Mouse (Mus musculus) liver, embryonic 11.5 days (tissue): ENCODE measurements around the gene Fbxl18. TPM values are rescaled to one million over a fixed set of nuclear protein-coding genes. Genes with fewer than 3 reads are reported as not detected.

Experiments
- ATAC-seq: fragments of 200-750 bp; cut with Nextera tagmentation; replicated peaks from 2 replicates; pipeline ENCODE4 v1.8.0; 2017; ENCODE audit warnings: moderate number of reproducible peaks, mild to moderate bottlenecking, moderate TSS enrichment, moderate library complexity; ENCODE audit not compliant: low FRiP score
- DNase-seq: peaks from one replicate; pipeline ENCODE4 v3.0.0-alpha.2; 2017; ENCODE audit warnings: low spot score
- H3K27ac ChIP-seq: fragments of 300-500 bp; sonication (generic); 2 replicates; pipeline ENCODE4 v1.5.1; 2014; ENCODE audit warnings: mild to moderate bottlenecking, low read depth, low read length, control low read depth
- H3K27me3 ChIP-seq: fragments of 300-500 bp; sonication (generic); replicated peaks from 2 replicates; pipeline ENCODE4 v1.6.1; 2014; ENCODE audit warnings: low read length, mixed read lengths; ENCODE audit not compliant: control insufficient read depth, insufficient read depth
- H3K36me3 ChIP-seq: fragments of 300-500 bp; sonication (generic); 2 replicates; pipeline ENCODE4 v1.6.1; 2014; ENCODE audit warnings: mild to moderate bottlenecking, low read length, moderate library complexity, mixed read lengths; ENCODE audit not compliant: control insufficient read depth, insufficient read depth
- H3K4me1 ChIP-seq: fragments of 300-500 bp; sonication (generic); replicated peaks from 2 replicates; pipeline ENCODE4 v1.6.1; 2014; ENCODE audit warnings: low read length, mixed read lengths; ENCODE audit not compliant: control insufficient read depth, insufficient read depth
- H3K4me2 ChIP-seq: fragments of 300-500 bp; sonication (generic); 2 replicates; pipeline ENCODE4 v1.6.1; 2014; ENCODE audit warnings: mild to moderate bottlenecking, control low read depth, moderate library complexity
- H3K4me3 ChIP-seq: fragments of 300-500 bp; sonication (generic); 2 replicates; pipeline ENCODE4 v1.5.1; 2014; ENCODE audit warnings: low read depth, low read length, control low read depth
- H3K9ac ChIP-seq: fragments of 300-500 bp; sonication (generic); 2 replicates; pipeline ENCODE4 v1.6.1; 2014; ENCODE audit warnings: low read depth, low read length, control low read depth
- H3K9me3 ChIP-seq: fragments of 300-500 bp; sonication (generic); 2 replicates; pipeline ENCODE4 v1.6.1; 2016; ENCODE audit warnings: low read length, inconsistent platforms, mixed read lengths; ENCODE audit not compliant: control insufficient read depth
- WGBS: fragments of 180-500 bp; shearing (Covaris S2); extraction: QIAGEN DNeasy Blood & Tissue Kit; methylation state at CpG from one replicate; pipeline ENCODE4 v1.1.7; 2014; 5-methylcytosine and 5-hydroxymethylcytosine counted together
- polyA plus RNA-seq: library from polyadenylated mRNA; unstranded; fragments of >200 nt; fragmentation: Nextera tagmentation; extraction: Ambion mirVana; gene quantifications from 2 replicates; pipeline ENCODE4 v1.2.1, GENCODE M21; 2014

Fbxl18 gene
- polyA plus RNA-seq, 1 experiment from 2014 or later = 6.7 TPM

DNA sequence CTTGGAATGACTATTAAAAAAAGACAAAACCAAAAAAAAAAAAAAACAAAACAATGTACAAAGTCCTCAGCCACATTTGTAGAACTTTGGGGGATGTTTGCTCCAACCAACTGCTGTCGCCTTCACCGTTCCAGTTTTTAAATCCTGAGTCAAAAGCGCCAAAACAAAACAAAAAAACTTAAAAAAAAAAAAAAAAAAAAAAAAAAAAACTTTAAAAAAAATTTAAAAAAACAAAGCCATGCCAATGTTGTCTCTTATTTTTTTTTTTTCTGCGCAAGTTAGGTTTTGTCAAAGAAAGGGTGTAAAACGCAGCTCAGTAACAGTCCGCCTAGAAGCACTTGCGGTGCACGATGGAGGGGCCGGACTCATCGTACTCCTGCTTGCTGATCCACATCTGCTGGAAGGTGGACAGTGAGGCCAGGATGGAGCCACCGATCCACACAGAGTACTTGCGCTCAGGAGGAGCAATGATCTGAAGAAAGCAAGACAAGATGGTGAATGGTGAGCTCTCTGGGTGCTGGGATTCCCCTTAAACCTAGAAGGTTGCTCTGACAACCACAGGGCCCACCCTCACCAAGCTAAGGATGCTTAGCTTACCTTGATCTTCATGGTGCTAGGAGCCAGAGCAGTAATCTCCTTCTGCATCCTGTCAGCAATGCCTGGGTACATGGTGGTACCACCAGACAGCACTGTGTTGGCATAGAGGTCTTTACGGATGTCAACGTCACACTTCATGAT, 8.4 kb upstream of the Fbxl18 start:
- peak overlapping the region; percentile 100 for H3K27ac ChIP-seq
- no peaks in the 10 kb centered on the region for H3K9me3 ChIP-seq
- H3K4me1 ChIP-seq = peaks cover 30% of the 10 kb centered on the region
- peak overlapping the region; percentile 87 for H3K4me2 ChIP-seq
- H3K9ac ChIP-seq = 0 out of 2 replicates have a peak overlapping the region, but pooled peaks have one; percentile 100
- ATAC-seq = no peak
- peaks cover 44% of the 10 kb centered on the region for H3K36me3 ChIP-seq
- 88% methylated on average over 14 of the region's 14 CpGs for WGBS
- no peak for DNase-seq
- H3K27me3 ChIP-seq = no peaks in the 10 kb centered on the region
- H3K4me3 ChIP-seq = peak overlapping the region; percentile 100

DNA sequence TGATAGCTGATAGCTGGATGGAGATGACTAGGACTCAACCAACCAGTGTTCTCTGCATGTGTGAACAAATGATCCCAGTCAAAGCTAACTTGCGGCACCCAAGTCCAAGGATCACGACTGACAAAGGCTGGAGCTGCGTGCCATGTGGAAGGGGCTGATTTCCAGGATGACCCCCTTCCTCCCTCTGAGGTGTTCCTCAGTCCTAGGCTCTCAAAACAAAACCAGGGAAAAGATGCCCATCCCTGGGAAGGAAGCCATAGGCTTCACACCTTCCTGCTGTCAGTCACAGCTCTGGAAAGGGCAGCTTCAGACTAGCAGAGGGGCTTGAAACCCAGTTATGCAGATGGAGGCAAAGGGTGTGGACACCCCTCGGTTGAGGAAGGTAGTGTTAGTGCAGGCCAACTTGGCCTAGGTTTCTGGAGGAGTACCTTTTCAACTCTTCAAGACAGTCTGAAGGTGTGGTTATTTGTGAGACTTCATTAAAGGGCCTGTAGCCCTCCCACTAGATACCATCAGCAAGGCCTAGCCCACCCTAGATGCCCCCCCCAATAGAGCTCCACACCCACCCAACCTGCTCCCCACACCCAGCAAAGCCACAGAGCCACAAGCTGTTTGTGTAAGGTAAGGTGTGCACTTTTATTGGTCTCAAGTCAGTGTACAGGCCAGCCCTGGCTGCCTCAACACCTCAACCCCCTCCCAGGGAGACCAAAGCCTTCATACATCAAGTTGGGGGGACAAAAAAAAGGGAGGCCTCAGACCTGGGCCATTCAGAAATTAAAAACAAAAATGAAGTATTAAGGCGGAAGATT, 7.5 kb upstream of the Fbxl18 start:
- DNase-seq (peak; percentile 40), ATAC-seq (no peak)
- Histone ChIP-seq H3K36me3 (peaks cover 44% of the 10 kb centered on the region), H3K4me3 (no peak overlapping the region), H3K9ac (0 out of 2 replicates have a peak overlapping the region, but pooled peaks have one; percentile 5), H3K9me3 (no peaks in the 10 kb centered on the region), H3K27ac (peak overlapping the region; percentile 21), H3K27me3 (no peaks in the 10 kb centered on the region), H3K4me1 (peaks cover 20% of the 10 kb centered on the region), H3K4me2 (no peak overlapping the region)
- WGBS = 53% methylated on average over 5 of the region's 5 CpGs

DNA sequence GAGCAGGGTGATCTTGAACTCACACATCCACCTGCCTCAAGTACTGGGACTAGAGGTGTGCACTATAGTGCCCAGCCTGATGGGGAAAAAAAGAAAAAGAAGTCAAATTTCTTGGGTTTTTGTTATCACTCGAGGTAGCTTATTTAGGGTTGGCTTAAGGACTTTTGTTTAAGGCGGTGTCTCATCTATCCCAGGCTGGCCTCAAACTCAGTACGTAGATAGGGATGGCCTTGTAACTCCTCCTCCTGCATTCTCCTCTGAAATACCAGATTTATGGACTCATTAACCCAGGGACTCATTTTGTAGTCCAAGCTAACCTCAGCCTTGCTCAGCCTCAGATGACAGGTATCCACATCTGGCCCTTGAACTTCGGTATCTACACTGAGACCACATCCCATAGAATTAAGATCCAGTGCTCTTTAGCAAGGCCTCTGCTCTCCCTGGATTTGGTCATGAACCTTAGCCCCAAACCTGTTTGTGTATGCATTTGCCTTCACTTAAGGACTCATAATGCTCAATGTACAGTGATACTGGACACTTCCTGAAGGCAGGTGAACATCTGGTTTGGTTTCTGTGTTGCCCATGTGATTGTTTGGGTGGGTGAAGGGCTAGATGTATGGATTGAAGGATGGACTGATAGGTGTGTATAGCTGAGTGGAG, 6.8 kb upstream of the Fbxl18 start:
- H3K4me3 ChIP-seq = no peak overlapping the region
- H3K27ac ChIP-seq = peak overlapping the region; percentile 21
- peaks cover 44% of the 10 kb centered on the region for H3K36me3 ChIP-seq
- no peaks in the 10 kb centered on the region for H3K9me3 ChIP-seq
- DNase-seq (no peak), ATAC-seq (no peak)
- H3K4me2 ChIP-seq = no peak overlapping the region
- H3K4me1 ChIP-seq = peaks cover 13% of the 10 kb centered on the region
- WGBS = 51% methylated on average over 4 of the region's 4 CpGs
- H3K9ac ChIP-seq = no peak overlapping the region
- no peaks in the 10 kb centered on the region for H3K27me3 ChIP-seq

- H3K9ac ChIP-seq = no peak overlapping the region
- 88% methylated on average over 7 of the region's 7 CpGs for WGBS
- H3K4me2 ChIP-seq = no peak overlapping the region
- H3K4me3 ChIP-seq = no peak overlapping the region
- 0 out of 2 replicates have a peak overlapping the region, but pooled peaks have one; percentile 0 for H3K27ac ChIP-seq
- H3K9me3 ChIP-seq = no peaks in the 10 kb centered on the region
- DNase-seq (peak; percentile 49), ATAC-seq (no peak)
- H3K4me1 ChIP-seq = peaks cover 12% of the 10 kb centered on the region
- H3K27me3 ChIP-seq = no peaks in the 10 kb centered on the region
- peaks cover 44% of the 10 kb centered on the region for H3K36me3 ChIP-seq
Measured at GRCm38 (mm10) chr5:142901355-142901802, 6.2 kb upstream of the Fbxl18 start.

GRCm38 (mm10) chr5:142900651-142901050, 5.4 kb upstream of the Fbxl18 start:
- no peak overlapping the region for H3K4me2 ChIP-seq
- H3K27me3 ChIP-seq = no peaks in the 10 kb centered on the region
- H3K9ac ChIP-seq = no peak overlapping the region
- no peak overlapping the region for H3K4me3 ChIP-seq
- H3K27ac ChIP-seq = 0 out of 2 replicates have a peak overlapping the region, but pooled peaks have one; percentile 0
- 83% methylated on average over 7 of the region's 7 CpGs for WGBS
- DNase-seq (no peak), ATAC-seq (no peak)
- peaks cover 19% of the 10 kb centered on the region for H3K4me1 ChIP-seq
- H3K36me3 ChIP-seq = peaks cover 44% of the 10 kb centered on the region
- H3K9me3 ChIP-seq = no peaks in the 10 kb centered on the region

GRCm38 (mm10) chr5:142899932-142900533, 4.8 kb upstream of the Fbxl18 start:
- 77% methylated on average over 4 of the region's 5 CpGs for WGBS
- no peak overlapping the region for H3K4me3 ChIP-seq
- DNase-seq (no peak), ATAC-seq (no peak)
- peaks cover 39% of the 10 kb centered on the region for H3K36me3 ChIP-seq
- no peaks in the 10 kb centered on the region for H3K27me3 ChIP-seq
- no peak overlapping the region for H3K27ac ChIP-seq
- H3K4me1 ChIP-seq = peaks cover 19% of the 10 kb centered on the region
- H3K9me3 ChIP-seq = no peaks in the 10 kb centered on the region
- no peak overlapping the region for H3K4me2 ChIP-seq
- H3K9ac ChIP-seq = no peak overlapping the region

DNA sequence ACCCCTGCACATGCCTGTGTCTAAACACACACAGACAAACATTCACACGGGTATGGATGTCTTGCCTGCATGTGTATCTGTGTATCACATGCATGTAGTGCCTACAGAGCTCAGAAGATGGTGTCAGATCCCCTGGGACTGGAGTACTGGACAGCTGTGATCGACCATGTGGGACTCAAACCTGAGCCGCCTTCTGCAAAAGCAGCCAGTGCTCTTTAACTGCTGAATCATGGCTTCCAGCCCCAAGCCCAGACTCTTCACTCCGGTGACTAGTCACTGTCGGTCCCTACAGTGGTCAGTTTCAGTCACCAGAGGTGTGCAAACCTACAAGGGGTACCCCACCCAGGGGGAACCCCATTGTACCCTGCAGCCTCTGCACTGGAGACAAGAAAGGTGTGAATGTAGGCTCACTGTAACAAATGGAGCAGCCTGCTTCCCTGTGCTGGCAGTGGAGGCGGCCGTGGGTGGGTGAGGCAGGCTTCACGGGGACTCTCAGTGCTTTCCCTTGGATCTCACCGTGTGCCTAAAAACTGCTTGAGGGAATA, 3.9 kb upstream of the Fbxl18 start:
- H3K4me2 ChIP-seq = no peak overlapping the region
- no peak for DNase-seq
- H3K4me3 ChIP-seq = no peak overlapping the region
- 83% methylated on average over 9 of the region's 9 CpGs for WGBS
- peaks cover 16% of the 10 kb centered on the region for H3K4me1 ChIP-seq
- no peak overlapping the region for H3K27ac ChIP-seq
- peaks cover 30% of the 10 kb centered on the region for H3K36me3 ChIP-seq
- no peaks in the 10 kb centered on the region for H3K27me3 ChIP-seq
- H3K9me3 ChIP-seq = no peaks in the 10 kb centered on the region
- no peak for ATAC-seq
- H3K9ac ChIP-seq = no peak overlapping the region

- H3K4me3 ChIP-seq = no peak overlapping the region
- peaks cover 24% of the 10 kb centered on the region for H3K36me3 ChIP-seq
- ATAC-seq = no peak
- no peak overlapping the region for H3K27ac ChIP-seq
- WGBS = 82% methylated on average over 4 of the region's 4 CpGs
- peaks cover 20% of the 10 kb centered on the region for H3K4me1 ChIP-seq
- no peak overlapping the region for H3K4me2 ChIP-seq
- H3K9me3 ChIP-seq = no peaks in the 10 kb centered on the region
- H3K27me3 ChIP-seq = no peaks in the 10 kb centered on the region
- H3K9ac ChIP-seq = no peak overlapping the region
- DNase-seq = no peak
Measured at GRCm38 (mm10) chr5:142898316-142898715, 3.1 kb upstream of the Fbxl18 start.
